Mouse (Mus musculus): Measurements from ENCODE around the gene Nlrp6.
"Not testable (repeated sequence)": the region's sequence is repeated elsewhere in the genome, so short reads cannot be mapped to it uniquely, and the experiment has no call there.

Nlrp6 gene

DNA sequence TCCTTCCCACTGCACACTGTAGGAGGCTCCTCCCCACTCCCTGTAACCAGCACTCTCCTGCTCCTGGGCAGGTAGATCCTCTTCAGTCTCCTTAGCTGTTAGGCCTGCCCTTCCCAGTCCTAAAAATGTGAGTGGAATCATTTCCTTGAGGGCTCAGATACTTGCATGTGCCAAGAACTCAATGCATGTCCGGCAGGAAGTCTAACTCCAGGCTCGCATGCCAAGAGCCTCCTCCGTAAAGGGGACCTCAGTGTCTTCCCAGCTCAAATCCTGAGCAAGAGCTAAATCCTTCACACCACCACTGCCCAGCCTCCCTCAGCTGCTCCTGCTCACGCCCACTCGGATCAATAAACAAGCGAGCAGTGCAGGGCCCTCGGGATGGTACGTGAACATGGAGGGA lies 30.3 kb downstream of the Nlrp6 start:
- no peak for DNase-seq

DNA sequence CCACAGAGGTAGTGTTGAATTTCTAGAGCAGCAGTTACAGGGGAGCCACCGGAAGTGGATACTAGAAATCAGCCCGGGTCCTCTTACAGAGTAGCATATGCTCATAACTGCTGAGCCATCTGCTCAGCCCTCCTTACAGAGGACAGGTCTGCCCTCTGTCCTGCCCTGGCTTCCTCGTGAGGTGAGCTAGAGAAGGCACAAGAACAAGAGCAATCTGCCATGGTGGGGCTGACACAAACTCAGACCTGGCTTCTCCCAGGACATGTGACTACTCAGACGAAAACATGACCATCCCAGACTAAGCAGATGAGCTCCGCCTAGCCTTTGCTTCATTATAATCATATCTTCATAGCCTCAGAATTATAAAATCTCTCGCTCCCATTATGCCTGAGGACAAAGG lies 31.1 kb downstream of the Nlrp6 start:
- no peak for DNase-seq

DNA sequence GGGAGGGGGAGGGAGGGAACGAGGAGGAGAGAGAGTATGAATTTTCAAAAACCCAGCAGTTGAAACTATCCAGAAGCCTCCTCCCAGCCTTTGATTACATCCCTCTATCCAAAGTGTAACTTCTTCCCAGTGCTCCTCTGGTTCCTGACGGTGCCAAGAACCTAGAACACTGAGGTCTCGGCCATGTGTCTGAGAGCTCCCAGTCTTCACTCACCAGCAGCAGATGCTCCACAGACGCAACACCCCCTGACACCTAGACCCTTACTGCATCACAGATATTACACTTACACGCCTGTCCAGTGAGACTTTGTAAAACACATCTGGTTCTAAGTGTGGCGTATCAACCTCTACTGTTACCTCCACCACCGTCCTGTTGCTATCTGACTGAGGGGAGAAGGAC lies 31.7 kb downstream of the Nlrp6 start:
- no peak for DNase-seq

DNA sequence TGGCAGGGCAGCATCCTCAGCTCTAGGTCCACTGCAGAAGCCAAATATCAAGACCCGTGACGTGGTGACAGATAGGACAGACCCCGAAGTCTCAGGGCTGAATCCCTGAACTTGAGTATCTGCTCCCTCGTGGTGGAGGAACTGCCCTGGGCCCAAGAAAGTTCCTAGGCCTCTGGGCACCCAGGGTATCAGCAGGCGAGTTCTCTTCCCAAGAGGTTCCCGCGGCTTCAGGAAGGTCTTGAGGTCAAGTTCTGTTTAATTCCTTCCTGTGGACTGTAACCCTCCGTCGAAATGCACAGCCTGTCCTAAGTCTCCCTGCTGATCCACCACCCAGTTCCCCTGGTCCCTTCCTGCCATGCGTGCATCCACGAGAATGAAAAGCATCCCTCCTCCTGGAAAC lies 32.4 kb downstream of the Nlrp6 start:
- DNase-seq, result no peak

- no peak for DNase-seq
These were observed 33.4 kb downstream of the Nlrp6 start for GRCm38 (mm10) chr7:140953800-140954732.

GRCm38 (mm10) chr7:140954733-140955071 lies 34.0 kb downstream of the Nlrp6 start:
- no peak for DNase-seq

- no peak for DNase-seq
These were observed 34.6 kb downstream of the Nlrp6 start for GRCm38 (mm10) chr7:140955342-140955741.

DNA sequence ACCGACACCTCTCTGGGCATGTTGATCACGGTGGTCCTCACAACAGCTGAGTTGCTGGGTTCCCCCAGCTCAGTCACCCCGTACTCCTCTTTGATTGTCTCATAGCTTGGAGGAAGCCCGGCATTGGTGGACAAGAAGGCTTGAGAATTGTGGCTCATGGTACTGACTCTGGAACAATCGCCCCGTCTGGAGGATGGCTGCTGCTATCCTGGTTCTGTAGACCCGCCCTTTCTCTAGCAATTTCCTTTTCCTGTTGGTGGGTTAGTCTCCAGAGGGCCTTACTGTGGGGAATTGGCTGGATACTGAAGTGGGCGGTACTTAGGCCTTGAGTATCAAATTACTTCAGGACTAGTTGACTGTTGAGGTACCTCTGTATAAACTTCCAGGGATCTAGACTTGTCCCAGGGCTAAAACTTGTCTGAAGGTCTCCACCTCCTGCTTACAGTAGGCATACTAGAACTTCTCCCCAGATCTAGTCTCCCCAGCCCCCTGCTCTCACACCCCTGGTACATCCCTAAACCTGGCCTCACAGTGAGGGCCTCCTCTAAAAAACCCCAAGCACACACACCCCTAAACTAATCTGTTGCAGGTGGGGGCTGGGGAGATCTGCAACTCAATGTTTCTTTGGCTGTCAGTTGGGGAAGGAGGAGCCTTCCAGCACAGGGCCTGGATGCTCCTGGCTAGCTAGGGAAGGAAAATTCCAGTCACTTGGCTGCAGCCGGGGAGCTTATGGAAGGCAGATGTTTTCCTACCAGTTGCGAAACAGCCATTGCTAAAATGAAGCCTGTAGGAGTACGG lies 35.3 kb downstream of the Nlrp6 start, which contains the start of the genes Gm45717 and Ifitm2:
Gm45717 (minus strand) TSS at position 180 of the 798 bp plus-strand sequence.
Ifitm2 (minus strand) TSS at position 230 of the 798 bp plus-strand sequence.
- DNase-seq, result no peak

DNA sequence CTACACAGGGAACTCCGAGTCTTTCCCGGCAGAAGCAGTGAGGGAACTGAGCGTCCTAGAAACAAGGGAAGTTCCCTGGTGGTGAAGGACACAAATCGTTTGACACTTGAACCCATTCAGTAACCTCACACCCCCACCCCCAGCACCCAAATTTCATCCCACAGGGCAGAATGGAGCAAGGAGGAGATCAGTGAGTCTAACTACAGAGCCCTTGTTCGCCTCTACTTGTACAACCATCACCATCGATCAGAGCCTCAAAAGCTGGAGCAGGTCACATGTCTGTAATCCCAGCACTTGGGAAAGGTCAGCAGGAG lies 35.8 kb downstream of the Nlrp6 start:
- no peak for DNase-seq

DNA sequence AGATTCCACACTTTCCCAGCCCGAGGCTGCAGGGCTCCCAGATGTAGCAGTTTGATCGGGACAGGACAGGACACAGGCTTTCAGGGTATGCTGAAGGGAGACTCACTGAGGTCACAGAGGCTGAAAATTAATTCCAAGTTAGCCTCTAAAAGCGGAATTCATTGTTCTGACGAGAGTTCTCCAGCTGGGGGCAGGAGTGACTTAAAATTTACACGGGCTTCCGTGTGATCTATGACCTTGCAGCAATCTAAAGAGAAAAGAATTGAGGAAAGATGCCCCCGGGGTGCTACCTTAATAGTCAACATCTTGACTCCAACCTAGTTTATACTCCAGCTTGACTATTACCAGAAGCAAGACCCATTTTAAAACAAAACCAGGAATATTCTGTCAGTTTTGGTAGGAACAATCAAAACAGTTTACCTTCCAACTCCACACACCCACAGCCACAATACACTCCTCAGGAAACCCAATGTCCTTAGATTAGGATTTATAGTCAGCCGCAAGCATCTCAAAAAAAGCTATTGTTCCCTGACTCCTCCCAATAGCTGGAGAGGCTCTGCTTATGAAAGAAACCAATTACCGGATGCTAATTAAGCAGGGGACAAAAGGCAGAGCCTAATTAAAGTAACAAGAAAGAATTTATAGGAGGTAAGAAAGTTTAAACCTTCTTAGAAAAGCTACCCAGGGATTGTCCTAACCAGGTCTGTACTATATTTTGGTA lies 38.6 kb downstream of the Nlrp6 start:
- peak; percentile 39 for DNase-seq

DNA sequence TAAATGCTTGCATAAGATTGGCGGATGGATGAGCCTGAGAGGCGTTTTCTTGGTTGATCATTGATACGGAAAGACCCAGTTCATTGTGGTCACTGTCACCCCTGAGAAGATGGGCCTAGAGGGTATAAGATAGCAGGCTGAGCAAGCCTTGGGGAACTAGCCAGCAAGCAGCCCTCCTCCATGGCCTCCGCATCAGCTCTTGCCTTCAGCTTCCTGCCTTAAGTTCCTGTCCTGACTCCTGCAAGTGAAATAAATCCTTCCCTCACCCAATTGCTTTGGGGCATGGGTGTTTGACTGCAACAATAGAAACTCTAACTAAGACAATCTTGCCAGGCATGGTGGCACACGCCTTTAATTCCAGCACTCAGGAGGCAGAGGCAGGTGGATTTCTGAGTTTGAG lies 39.3 kb downstream of the Nlrp6 start:
- DNase-seq, result no peak

- no peak for DNase-seq
These were observed 40.7 kb downstream of the Nlrp6 start for GRCm38 (mm10) chr7:140961416-140961815.

DNA sequence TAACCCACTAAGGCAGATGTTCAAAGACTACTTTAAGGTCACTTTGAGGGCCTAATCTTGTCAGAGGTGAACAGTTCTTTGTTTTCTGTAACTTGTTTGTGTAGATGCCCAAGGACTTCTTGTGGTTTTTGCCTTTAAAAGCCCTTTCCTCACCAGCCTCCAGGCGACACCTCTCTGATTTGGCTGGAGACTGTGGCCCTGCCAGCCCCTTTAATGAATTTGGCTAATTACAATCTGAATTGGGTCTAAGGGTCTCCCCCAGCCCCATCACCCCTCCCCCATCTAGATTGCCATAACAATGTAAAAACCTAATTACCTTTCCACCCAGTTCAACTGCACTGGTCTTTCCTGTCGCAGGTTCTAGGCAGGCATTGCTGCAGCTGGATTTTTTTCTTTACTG lies 42.0 kb downstream of the Nlrp6 start:
- DNase-seq, result no peak

DNA sequence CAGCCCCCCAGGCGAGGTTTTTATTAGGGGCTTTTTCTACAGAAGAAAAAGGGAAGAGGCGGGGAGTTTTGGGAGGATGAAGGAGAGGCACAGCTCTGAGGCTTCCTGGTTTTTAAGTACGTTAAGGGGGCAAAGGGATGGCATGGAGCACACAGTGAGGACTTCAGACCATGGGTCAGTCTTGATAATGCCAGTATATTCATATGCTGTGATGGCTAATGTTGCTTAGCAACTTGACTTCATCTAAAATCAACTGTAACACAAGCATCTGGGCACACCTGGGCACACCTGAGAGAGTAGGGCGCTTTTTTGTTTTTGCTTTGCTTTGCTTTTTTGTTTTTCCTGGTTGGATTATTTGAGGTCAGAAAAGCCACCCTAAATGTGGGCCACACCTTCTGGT lies 46.2 kb downstream of the Nlrp6 start, which contains the start of gene Ifitm1:
Ifitm1 (plus strand) TSS at position 301 of the 400 bp plus-strand sequence.
- DNase-seq, result no peak

DNA sequence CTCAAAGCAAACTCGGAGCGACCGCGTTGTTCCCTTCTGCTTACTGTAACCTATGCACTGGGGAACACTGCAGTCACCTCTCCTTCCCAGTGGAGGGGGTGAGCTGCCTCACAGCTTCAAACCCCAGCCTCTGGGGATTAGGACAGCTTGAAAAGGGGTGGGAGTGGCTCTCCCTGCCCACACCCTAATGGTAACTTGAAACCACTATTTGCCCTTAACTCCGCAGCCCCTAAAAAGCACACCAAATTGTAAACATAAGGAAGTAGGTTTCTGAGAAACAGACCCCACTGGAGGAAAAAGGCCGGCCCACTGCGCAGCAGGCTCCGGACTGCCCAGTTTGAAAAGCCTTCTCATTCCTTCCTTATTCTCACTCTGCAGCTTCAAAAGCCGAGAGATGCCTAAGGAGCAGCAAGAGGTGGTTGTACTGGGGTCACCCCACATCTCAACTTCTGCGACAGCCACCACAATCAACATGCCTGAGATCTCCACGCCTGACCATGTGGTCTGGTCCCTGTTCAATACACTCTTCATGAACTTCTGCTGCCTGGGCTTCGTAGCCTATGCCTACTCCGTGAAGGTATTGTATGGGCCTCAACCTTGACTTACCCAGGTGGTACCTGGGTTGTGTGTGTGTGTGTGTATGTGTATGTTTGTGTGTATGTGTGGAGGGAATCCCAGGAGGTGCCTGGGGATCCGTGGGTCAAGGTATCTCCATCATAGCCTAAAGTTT lies 47.3 kb downstream of the Nlrp6 start:
- DNase-seq, result no peak

- not testable (repeated sequence) for DNase-seq
These were observed 48.0 kb downstream of the Nlrp6 start for GRCm38 (mm10) chr7:140968710-140969109.

- no peak for DNase-seq
These were observed 50.2 kb downstream of the Nlrp6 start for GRCm38 (mm10) chr7:140970931-140971330.

DNA sequence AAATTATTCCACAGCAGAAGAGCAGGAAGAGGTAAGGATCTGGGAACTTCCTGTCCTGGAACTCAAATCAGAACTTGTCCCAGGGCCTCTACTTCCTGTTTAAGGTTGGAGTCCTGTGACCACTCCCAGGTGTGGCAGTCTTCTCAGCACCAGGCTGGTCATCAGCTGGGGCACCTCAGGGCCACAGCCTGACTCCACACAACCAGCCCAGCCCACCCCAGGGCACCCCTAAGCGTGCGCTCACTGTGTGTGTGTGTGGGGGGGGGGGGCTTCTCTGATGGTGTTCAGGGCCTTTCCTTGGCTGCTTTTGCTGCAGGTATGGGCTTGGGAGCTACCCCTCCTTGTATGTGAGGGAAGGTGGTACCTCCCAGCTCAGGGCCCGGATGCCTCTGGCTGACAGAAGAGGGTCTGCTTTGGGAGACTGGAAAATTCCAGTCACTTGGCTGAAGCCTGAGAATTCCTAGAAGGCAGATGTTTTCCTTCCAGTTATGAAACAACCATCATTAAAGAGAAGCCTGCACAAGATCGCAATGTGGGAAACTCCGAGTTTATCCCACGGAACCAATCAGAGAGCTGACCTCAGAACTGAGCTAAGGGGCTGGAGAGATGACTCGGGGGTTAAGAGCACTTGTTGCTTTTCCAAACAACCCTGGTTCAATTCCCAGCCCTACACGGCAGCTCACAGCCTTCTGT lies 50.9 kb downstream of the Nlrp6 start:
- DNase-seq, result no peak

GRCm38 (mm10) chr7:140973396-140974165 lies 52.9 kb downstream of the Nlrp6 start:
- DNase-seq, result no peak

DNA sequence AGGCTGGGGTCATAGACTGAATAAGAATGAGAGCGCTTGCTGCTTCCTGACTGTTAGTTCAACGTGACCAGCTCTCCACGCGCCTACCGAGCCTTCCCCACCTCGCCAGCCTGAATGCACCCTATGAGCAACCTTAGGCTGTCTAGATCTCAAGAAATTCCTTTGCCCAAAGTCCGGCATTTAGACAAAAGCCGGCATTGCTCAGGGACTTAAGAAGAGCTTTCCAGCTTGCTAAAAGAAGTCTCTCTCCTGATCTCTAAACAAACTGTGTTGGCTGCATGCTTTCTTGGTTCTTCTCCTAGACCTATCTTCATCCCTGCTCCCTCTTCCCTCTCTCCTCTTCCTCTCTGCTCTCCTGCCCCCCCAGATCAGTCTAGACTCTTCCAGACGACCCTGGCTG lies 54.2 kb downstream of the Nlrp6 start:
- no peak for DNase-seq

- DNase-seq, result no peak
These were observed 54.8 kb downstream of the Nlrp6 start for GRCm38 (mm10) chr7:140975465-140975864.

All from thymus, postnatal 25 days (tissue).